Mouse (Mus musculus): ENCODE results near the gene Fry. TPM values are rescaled to one million over a fixed set of nuclear protein-coding genes. Genes with fewer than 3 reads are reported as not detected.

Fry gene
- polyA plus RNA-seq (2014; fragmentation: Illumina TruSeq; extraction: RNeasy Lipid Tissue Mini Kit (QIAGEN cat#74804); ENCODE audit: low read depth, low replicate concordance): 13.8 TPM

GRCm38 (mm10) chr5:150118455-150119241 lies at the start of gene Fry:
Gene Fry, plus strand, starts transcription at chr5:150118645.

GRCm38 (mm10) chr5:150518064-150518463 lies 399.6 kb downstream of the Fry start, which contains the start of gene Zar1l:
Gene Zar1l, minus strand, starts transcription at chr5:150518164.

GRCm38 (mm10) chr5:150521937-150522866 lies 403.8 kb downstream of the Fry start, which contains the start of gene Brca2:
Gene Brca2, plus strand, starts transcription at chr5:150522630.

Other genes starting within 250 kb of the Fry start
- 0.32 TPM for gene Rxfp2, start 100.0 kb upstream of the Fry start, polyA plus RNA-seq (2014; fragmentation: Illumina TruSeq; extraction: RNeasy Lipid Tissue Mini Kit (QIAGEN cat#74804); ENCODE audit: low read depth, low replicate concordance)